Mouse (Mus musculus) hindlimb bud, embryonic 11.5 days (tissue): ENCODE results near the gene 6820408C15Rik.

ENCODE experiments used
- DNase-seq: peaks from one replicate; pipeline ENCODE4 v3.0.0-alpha.2; 2012; ENCODE audit warnings: low read depth, low spot score; ENCODE audit errors: extremely low spot score

6820408C15Rik gene

GRCm38 (mm10) chr2:152464570-152465150, 49.3 kb downstream of the 6820408C15Rik start, which contains the start of gene Defb23:
TSS of gene Defb23 (minus strand) at chr2:152464620.
- no peak for DNase-seq

- DNase-seq: peak; percentile 18
Observed at GRCm38 (mm10) chr2:152470973-152471372, 55.6 kb downstream of the 6820408C15Rik start.

- DNase-seq: no peak
Observed at GRCm38 (mm10) chr2:152472434-152472833, 57.0 kb downstream of the 6820408C15Rik start.

- no peak for DNase-seq
Observed at GRCm38 (mm10) chr2:152476763-152477162, 61.4 kb downstream of the 6820408C15Rik start, which contains the start of gene Defb20. TSS of gene Defb20 (plus strand) at chr2:152477063.

- no peak for DNase-seq
Observed at GRCm38 (mm10) chr2:152480881-152481280, 65.5 kb downstream of the 6820408C15Rik start.

- DNase-seq: no peak
Observed at GRCm38 (mm10) chr2:152481726-152482125, 66.3 kb downstream of the 6820408C15Rik start.

GRCm38 (mm10) chr2:152487024-152487423, 71.6 kb downstream of the 6820408C15Rik start:
- no peak for DNase-seq

- DNase-seq: no peak
Observed at GRCm38 (mm10) chr2:152490038-152490437, 74.7 kb downstream of the 6820408C15Rik start, which contains the start of gene Defb22. TSS of gene Defb22 (minus strand) at chr2:152490138.

- DNase-seq: no peak
Observed at GRCm38 (mm10) chr2:152493151-152493550, 77.8 kb downstream of the 6820408C15Rik start.
